Mouse (Mus musculus) limb, embryonic 14.5 days (tissue): ENCODE data around the gene Mtx1. TPM values are rescaled to one million over a fixed set of nuclear protein-coding genes. Genes with fewer than 3 reads are reported as not detected.

Experiments
- ATAC-seq: fragments of 200-750 bp; cut with Nextera tagmentation; 2 replicates; pipeline ENCODE4 v1.8.0; 2017; ENCODE audit warnings: low read depth, moderate number of reproducible peaks, moderate TSS enrichment; ENCODE audit not compliant: low FRiP score
- DNase-seq: peaks from one replicate; pipeline ENCODE4 v3.0.0-alpha.2; 2015; ENCODE audit warnings: low spot score
- H3K27ac ChIP-seq: fragments of 300-500 bp; sonication (generic); replicated peaks from 2 replicates; pipeline ENCODE4 v1.5.1; 2014; ENCODE audit warnings: low read depth, mild to moderate bottlenecking, low read length, moderate library complexity, mixed read lengths
- H3K27me3 ChIP-seq: fragments of 300-500 bp; sonication (generic); 2 replicates; pipeline ENCODE4 v1.6.1; 2014; ENCODE audit warnings: low read length, mixed read lengths; ENCODE audit not compliant: control insufficient read depth, insufficient read depth
- H3K36me3 ChIP-seq: fragments of 300-500 bp; sonication (generic); 2 replicates; pipeline ENCODE4 v1.6.1; 2014; ENCODE audit warnings: mild to moderate bottlenecking, low read length, moderate library complexity, mixed read lengths; ENCODE audit not compliant: control insufficient read depth, insufficient read depth
- H3K4me1 ChIP-seq: fragments of 300-500 bp; sonication (generic); 2 replicates; pipeline ENCODE4 v1.6.1; 2014; ENCODE audit warnings: antibody characterized with exemption, low read length, mixed read lengths; ENCODE audit not compliant: control insufficient read depth, insufficient read depth
- H3K4me2 ChIP-seq: fragments of 300-500 bp; sonication (generic); replicated peaks from 2 replicates; pipeline ENCODE4 v1.6.1; 2014; ENCODE audit warnings: low read depth, mild to moderate bottlenecking, low read length, moderate library complexity; ENCODE audit not compliant: severe bottlenecking
- H3K4me3 ChIP-seq: fragments of 300-500 bp; sonication (generic); replicated peaks from 2 replicates; pipeline ENCODE4 v1.5.1; 2014; ENCODE audit warnings: low read length
- H3K9ac ChIP-seq: fragments of 300-500 bp; sonication (generic); 2 replicates; pipeline ENCODE4 v1.6.1; 2014; ENCODE audit warnings: mild to moderate bottlenecking, low read depth, low read length, moderate library complexity; ENCODE audit not compliant: severe bottlenecking
- H3K9me3 ChIP-seq: fragments of 300-500 bp; sonication (generic); 2 replicates; pipeline ENCODE4 v1.6.1; 2016; ENCODE audit warnings: low read length; ENCODE audit not compliant: control insufficient read depth
- POLR2A ChIP-seq: fragments of 200-500 bp; IDR thresholded peaks from 2 replicates; pipeline ENCODE4 v1.8.0; 2012; ENCODE audit warnings: inconsistent platforms, mild to moderate bottlenecking, moderate library complexity, borderline replicate concordance; ENCODE audit not compliant: insufficient read depth, insufficient read length; ENCODE audit errors: extremely low read depth
- WGBS: fragments of 180-500 bp; shearing (Covaris S2); extraction: QIAGEN DNeasy Blood & Tissue Kit; methylation state at CpG from one replicate; pipeline ENCODE4 v1.1.7; 2014; 5-methylcytosine and 5-hydroxymethylcytosine counted together
- polyA plus RNA-seq, 2 experiments: library from polyadenylated mRNA; depleted of rRNA in 1 of 2; stranded (reverse) in 1 of 2; unstranded in 1 of 2; fragments of >200 nt; fragmentation: Nextera tagmentation in 1 of 2; extraction: Ambion mirVana in 1 of 2; gene quantifications; 2 replicates each; pipeline versions ENCODE4 v1.2.1 to v1.2.3; 2012 to 2014

Gene Mtx1
- polyA plus RNA-seq, 2 experiments: 163 to 196 TPM

DNA sequence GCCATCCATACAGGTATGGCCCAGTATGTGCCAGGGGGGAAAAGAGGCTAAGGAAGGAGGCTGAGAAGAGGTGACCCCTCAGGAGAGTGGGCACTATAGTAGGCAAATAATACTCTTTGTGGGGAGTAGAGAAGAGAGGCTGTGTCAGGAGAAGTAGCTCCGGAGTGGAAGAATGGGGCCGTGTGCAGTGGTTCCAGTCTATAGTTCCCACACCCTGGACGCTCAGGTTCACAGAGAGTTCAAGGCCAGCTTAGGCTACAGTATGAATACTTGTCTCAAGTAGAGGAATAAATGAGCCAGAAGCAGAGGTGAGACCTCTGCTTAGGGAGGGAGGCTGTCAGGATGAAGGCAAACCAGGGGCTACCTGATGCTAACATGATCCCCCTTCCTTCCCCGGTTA, 2.4 kb upstream of the Mtx1 start:
- Histone ChIP-seq H3K4me2 (no peak overlapping the region), H3K9ac (no peak overlapping the region), H3K27me3 (no peaks in the 10 kb centered on the region), H3K27ac (no peak overlapping the region), H3K36me3 (peaks cover 23% of the 10 kb centered on the region), H3K9me3 (no peaks in the 10 kb centered on the region), H3K4me3 (no peak overlapping the region), H3K4me1 (peaks cover 22% of the 10 kb centered on the region)
- TF ChIP-seq POLR2A: no peak
- WGBS: 59% methylated on average over 4 of the region's 4 CpGs
- no peak for DNase-seq
- no peak for ATAC-seq

DNA sequence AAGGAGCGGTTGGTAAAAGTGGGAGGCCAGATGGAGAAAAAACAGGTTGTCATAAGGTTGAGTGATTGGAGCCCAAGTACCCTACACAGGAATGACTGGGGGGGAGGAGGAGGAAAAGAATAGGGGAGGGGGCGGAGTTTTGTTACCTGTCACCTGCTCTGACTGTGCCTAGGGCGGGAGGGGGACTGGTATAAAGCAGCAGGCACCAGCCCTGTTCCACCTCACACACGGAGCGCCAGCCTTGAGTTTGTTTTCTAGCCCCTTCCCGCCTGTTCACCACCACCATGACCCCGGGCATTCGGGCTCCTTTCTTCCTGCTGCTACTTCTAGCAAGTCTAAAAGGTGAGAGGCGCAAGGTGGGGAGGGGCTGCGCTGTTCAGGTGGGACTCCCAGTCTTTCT, 1.9 kb upstream of the Mtx1 start, which contains the start of gene Muc1:
Gene Muc1 (plus strand): TSS at position 222 of the 400 bp plus-strand sequence.
- peak within 1 kb of the TSS; percentile 72 for H3K4me2 ChIP-seq

DNA sequence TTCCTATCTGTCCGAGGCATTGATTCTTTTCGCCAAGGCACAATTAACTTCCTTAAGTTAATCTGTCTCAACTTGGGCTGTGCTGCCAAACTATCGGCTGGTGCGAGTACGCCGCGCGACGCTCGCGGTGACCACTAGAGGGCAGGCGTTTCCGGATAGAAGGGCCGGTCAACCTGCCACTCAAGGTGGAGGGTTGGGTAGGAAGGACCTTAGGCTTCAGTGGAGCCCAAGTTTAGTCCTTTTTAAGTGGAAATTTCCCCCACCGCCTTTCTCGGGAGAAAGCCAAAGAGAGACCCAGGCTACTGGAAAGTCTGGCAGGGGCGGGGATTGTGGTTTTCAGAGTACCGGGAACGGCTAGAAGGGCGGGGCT, 1.3 kb upstream of the Mtx1 start:
- H3K27me3 ChIP-seq: no peaks in the 10 kb centered on the region
- ATAC-seq: peak; percentile 49
- peaks cover 19% of the 10 kb centered on the region for H3K36me3 ChIP-seq
- H3K9ac ChIP-seq: peak overlapping the region; percentile 45; the same call in 1 of the 2 replicates
- H3K27ac ChIP-seq: peak overlapping the region; percentile 91
- DNase-seq: peak; percentile 84
- under 1% methylated on average over 20 of the region's 20 CpGs for WGBS
- TF ChIP-seq POLR2A: no peak
- peaks cover 22% of the 10 kb centered on the region for H3K4me1 ChIP-seq
- peak overlapping the region; percentile 72 for H3K4me2 ChIP-seq
- H3K4me3 ChIP-seq: peak overlapping the region; percentile 39
- no peaks in the 10 kb centered on the region for H3K9me3 ChIP-seq

More for the DNA sequence above, 1.9 kb upstream of the Mtx1 start, which contains the start of gene Muc1:
- no peak for TF ChIP-seq POLR2A
- peaks cover 18% of the 10 kb centered on the region for H3K36me3 ChIP-seq
- peaks cover 22% of the 10 kb centered on the region for H3K4me1 ChIP-seq
- peak within 1 kb of the TSS; percentile 45 for H3K9ac ChIP-seq
- ATAC-seq (no peak), DNase-seq (no peak)
- peak within 1 kb of the TSS; percentile 39 for H3K4me3 ChIP-seq
- H3K9me3 ChIP-seq: no peaks in the 10 kb centered on the region
- H3K27me3 ChIP-seq: no peaks in the 10 kb centered on the region
- peak within 1 kb of the TSS; percentile 91 for H3K27ac ChIP-seq
- 29% methylated on average over 9 of the region's 10 CpGs for WGBS

DNA sequence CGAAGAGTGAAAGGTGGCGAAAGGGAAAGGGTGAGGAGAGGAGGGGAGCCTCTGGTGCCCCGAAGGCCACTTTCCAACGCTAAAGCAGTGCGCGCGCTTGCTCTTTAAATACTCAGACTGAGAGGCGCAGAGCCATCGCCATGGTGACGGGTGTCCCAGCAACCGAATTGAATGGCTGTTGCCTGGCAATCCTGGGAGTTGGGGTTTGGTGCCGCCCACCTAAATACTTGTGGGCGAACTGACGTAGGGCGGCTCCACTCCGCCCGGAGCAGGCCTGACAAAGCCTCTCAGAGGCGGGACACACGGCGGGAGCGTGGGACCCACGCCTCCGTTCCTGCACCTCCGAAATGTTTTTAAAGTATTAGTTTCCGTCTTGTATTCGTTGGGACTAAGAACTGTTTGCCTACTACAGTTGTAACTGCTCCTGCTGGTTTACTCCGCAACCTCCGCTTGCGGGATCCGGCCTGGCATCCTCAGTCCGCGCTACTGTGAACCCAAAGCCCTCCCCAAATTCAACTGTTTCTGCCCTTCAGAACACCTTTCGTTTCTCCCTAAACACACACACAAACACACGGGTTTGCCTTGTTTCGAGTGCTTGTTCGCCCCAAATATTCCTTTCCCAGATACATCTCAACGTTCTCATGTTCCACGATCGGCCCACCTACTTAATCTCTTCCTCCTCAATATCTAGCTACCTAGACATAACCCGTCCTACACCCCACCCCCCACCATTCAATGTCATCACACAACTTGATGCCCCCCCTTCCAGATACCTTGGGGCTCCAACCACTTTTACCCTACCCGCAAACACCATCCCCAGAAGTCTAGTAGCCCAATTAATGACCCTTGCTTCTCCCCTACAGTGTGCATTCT, 655 bp upstream of the Mtx1 start:
- Histone ChIP-seq H3K4me1 (peaks cover 22% of the 10 kb centered on the region), H3K4me2 (peak overlapping the region; percentile 72), H3K27ac (peak overlapping the region; percentile 91), H3K27me3 (no peaks in the 10 kb centered on the region), H3K4me3 (peak overlapping the region; percentile 39), H3K9me3 (no peaks in the 10 kb centered on the region), H3K9ac (peak overlapping the region; percentile 45), H3K36me3 (peaks cover 26% of the 10 kb centered on the region)
- DNase-seq: peak; percentile 95
- TF ChIP-seq POLR2A: peak; percentile 91; the same call in 1 of the 2 replicates
- 4% methylated on average over 38 of the region's 41 CpGs for WGBS
- peak; percentile 89 for ATAC-seq

DNA sequence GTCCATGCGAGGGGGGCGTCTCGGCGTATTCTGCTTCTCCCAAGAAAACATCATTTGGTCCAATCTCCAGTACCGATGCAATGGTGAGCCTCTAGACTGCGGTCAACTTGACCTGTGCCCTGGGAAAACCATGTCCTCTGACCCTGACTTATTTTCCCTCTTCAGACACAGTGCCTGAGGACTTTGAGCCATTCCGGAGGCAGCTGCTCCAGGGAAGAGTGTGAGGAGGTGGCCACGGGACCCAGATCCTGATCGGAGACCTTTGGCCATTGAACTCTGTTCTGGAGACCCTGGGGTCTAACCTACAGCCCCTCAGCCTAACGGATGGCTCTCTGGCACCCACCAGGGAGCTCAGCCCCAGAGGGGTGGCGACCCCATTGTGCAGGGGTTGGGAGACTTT, 527 bp downstream of the Mtx1 start:
- WGBS: 37% methylated on average over 11 of the region's 11 CpGs

More for the DNA sequence above, 527 bp downstream of the Mtx1 start:
- Histone ChIP-seq H3K4me3 (peak overlapping the region; percentile 39), H3K36me3 (peaks cover 29% of the 10 kb centered on the region), H3K27me3 (no peaks in the 10 kb centered on the region), H3K9me3 (no peaks in the 10 kb centered on the region), H3K4me1 (peaks cover 22% of the 10 kb centered on the region), H3K9ac (peak overlapping the region; percentile 43; the same call in 1 of the 2 replicates), H3K4me2 (peak overlapping the region; percentile 72), H3K27ac (no peak overlapping the region)
- TF ChIP-seq POLR2A: no peak
- ATAC-seq: no peak
- DNase-seq: no peak
